Mouse (Mus musculus) T-helper 2 cell (primary cell): ENCODE results near the gene Anapc15-ps.

Experiments
- in situ Hi-C: fragments of 300-600 bp; cut with MboI, MseI; formaldehyde crosslinking; loops from one replicate; pipeline ENCODE4 v1.15.1; 2025; ENCODE audit warnings: high pct_unique_total_duplicates

The Anapc15-ps gene

GRCm38 (mm10) chr10:95673351-95673750, at the start of gene Anapc15-ps:
Gene Anapc15-ps, minus strand, starts transcription at chr10:95673451.
- in situ Hi-C loops: loop anchor here (10.0 kb wide), 1 partner anchor 109 kb away; the partner anchor contains the start of gene Nudt4

GRCm38 (mm10) chr10:95722203-95722611, 49.0 kb upstream of the Anapc15-ps start:
- in situ Hi-C loops: no loop called here

GRCm38 (mm10) chr10:95720181-95720798, 47.0 kb upstream of the Anapc15-ps start:
- in situ Hi-C loops: no loop called here

GRCm38 (mm10) chr10:95719472-95719871, 46.2 kb upstream of the Anapc15-ps start:
- in situ Hi-C loops: no loop called here

GRCm38 (mm10) chr10:95718760-95719159, 45.5 kb upstream of the Anapc15-ps start:
- in situ Hi-C loops: no loop called here

- in situ Hi-C loops: no loop called here
These were observed 43.9 kb upstream of the Anapc15-ps start for GRCm38 (mm10) chr10:95717106-95717680.

GRCm38 (mm10) chr10:95715687-95716086, 42.4 kb upstream of the Anapc15-ps start:
- in situ Hi-C loops: no loop called here

GRCm38 (mm10) chr10:95712221-95712620, 39.0 kb upstream of the Anapc15-ps start:
- in situ Hi-C loops: no loop called here

GRCm38 (mm10) chr10:95709903-95710660, 36.8 kb upstream of the Anapc15-ps start:
- in situ Hi-C loops: no loop called here

- in situ Hi-C loops: no loop called here
These were observed 36.1 kb upstream of the Anapc15-ps start for GRCm38 (mm10) chr10:95709143-95709880.

- in situ Hi-C loops: no loop called here
These were observed 34.8 kb upstream of the Anapc15-ps start for GRCm38 (mm10) chr10:95708001-95708400.

- in situ Hi-C loops: no loop called here
These were observed 33.6 kb upstream of the Anapc15-ps start for GRCm38 (mm10) chr10:95706867-95707266.

GRCm38 (mm10) chr10:95705747-95706146, 32.5 kb upstream of the Anapc15-ps start:
- in situ Hi-C loops: no loop called here

- in situ Hi-C loops: loop anchor here (5.0 kb wide), 1 partner anchor 67 kb away; no protein-coding TSS in a partner anchor
These were observed 31.6 kb upstream of the Anapc15-ps start for GRCm38 (mm10) chr10:95704847-95705246.

GRCm38 (mm10) chr10:95703730-95704129, 30.5 kb upstream of the Anapc15-ps start:
- in situ Hi-C loops: loop anchor here (5.0 kb wide), 1 partner anchor 69 kb away; no protein-coding TSS in a partner anchor

- in situ Hi-C loops: loop anchor here (5.0 kb wide), 1 partner anchor 72 kb away; no protein-coding TSS in a partner anchor
These were observed 27.2 kb upstream of the Anapc15-ps start for GRCm38 (mm10) chr10:95700422-95700821.

GRCm38 (mm10) chr10:95698920-95699714, 25.9 kb upstream of the Anapc15-ps start:
- in situ Hi-C loops: no loop called here

- in situ Hi-C loops: no loop called here
These were observed 23.0 kb upstream of the Anapc15-ps start for GRCm38 (mm10) chr10:95696253-95696641.

GRCm38 (mm10) chr10:95695603-95696252, 22.5 kb upstream of the Anapc15-ps start:
- in situ Hi-C loops: no loop called here

- in situ Hi-C loops: no loop called here
These were observed 21.5 kb upstream of the Anapc15-ps start for GRCm38 (mm10) chr10:95694559-95695251.
